Mouse (Mus musculus) ES-Bruce4 (cell line): ENCODE measurements at regions not wholly inside any gene's neighbourhood (a gene's known extent, or its start where the extent isn't known, plus 50 kb on each side); places are given as distances from the start of the nearest gene placed in this dataset.
"Not testable (repeated sequence)": the region's sequence is repeated elsewhere in the genome, so short reads cannot be mapped to it uniquely, and the experiment has no call there.

Experiments
- H3K27ac ChIP-seq: 2 replicates; pipeline ENCODE4 v1.5.1; 2012; ENCODE audit warnings: low read length, inconsistent platforms; ENCODE audit not compliant: insufficient read depth
- H3K27me3 ChIP-seq: 2 replicates; pipeline ENCODE4 v1.6.1; 2012; ENCODE audit warnings: mild to moderate bottlenecking, low read length, inconsistent platforms; ENCODE audit not compliant: control insufficient read depth, poor library complexity, insufficient read depth, severe bottlenecking
- H3K36me3 ChIP-seq: 2 replicates; pipeline ENCODE4 v1.6.1; 2012; ENCODE audit warnings: inconsistent platforms, mild to moderate bottlenecking, low read length, moderate library complexity; ENCODE audit not compliant: control insufficient read depth, poor library complexity, insufficient read depth, severe bottlenecking
- H3K4me1 ChIP-seq: one replicate; pipeline ENCODE4 v1.8.1; 2011; ENCODE audit warnings: low read length; ENCODE audit not compliant: control insufficient read depth, insufficient read depth
- H3K4me3 ChIP-seq: 2 replicates; pipeline ENCODE4 v1.5.1; 2011; ENCODE audit warnings: low read depth, mild to moderate bottlenecking, low read length
- H3K9ac ChIP-seq: 2 replicates; pipeline ENCODE4 v1.6.1; 2012; ENCODE audit warnings: low read depth, mild to moderate bottlenecking, inconsistent platforms; ENCODE audit not compliant: poor library complexity, severe bottlenecking
- H3K9me3 ChIP-seq: replicated peaks from 2 replicates; pipeline ENCODE4 v1.6.1; 2012; ENCODE audit warnings: mild to moderate bottlenecking, low read length, inconsistent platforms; ENCODE audit not compliant: control insufficient read depth, poor library complexity, insufficient read depth, severe bottlenecking
- CTCF ChIP-seq: IDR thresholded peaks from one replicate; pipeline ENCODE4 v1.8.1; 2011; ENCODE audit warnings: low read depth, low read length
- EP300 ChIP-seq: IDR thresholded peaks from 2 replicates; pipeline ENCODE4 v1.6.1; 2011; ENCODE audit warnings: low read depth, low read length; ENCODE audit not compliant: insufficient read depth
- POLR2A ChIP-seq: IDR thresholded peaks from one replicate; pipeline ENCODE4 v1.8.1; 2011; ENCODE audit warnings: low read length; ENCODE audit not compliant: insufficient read depth

DNA sequence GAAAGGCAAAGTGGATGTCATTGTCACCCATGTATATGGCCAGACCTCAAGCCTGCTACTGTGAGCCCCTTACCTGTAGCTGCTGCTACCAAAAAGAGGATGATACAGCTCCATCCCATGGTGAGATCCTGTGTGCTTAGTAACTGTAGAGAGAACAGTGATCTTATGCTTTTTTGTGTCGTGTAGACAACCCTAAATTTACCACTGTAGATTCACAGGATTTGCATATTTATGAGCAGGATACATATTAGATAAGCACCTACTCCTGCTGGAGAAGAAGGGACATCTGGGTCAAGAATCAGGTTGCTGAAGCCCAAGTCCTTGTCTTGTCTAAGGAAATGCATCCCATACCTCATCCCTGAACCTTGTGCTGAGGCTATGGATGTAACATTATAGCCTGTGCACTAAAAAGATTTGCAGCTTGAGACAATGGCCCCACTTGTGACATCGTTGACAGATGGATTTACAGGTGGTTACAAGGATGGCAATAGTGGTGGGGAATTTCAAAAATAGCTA, 888.7 kb upstream of the Zfp386 start:
- H3K36me3 ChIP-seq, H3K27ac ChIP-seq, H3K4me3 ChIP-seq, H3K9ac ChIP-seq, H3K4me1 ChIP-seq, H3K27me3 ChIP-seq, H3K9me3 ChIP-seq: not testable (repeated sequence)

DNA sequence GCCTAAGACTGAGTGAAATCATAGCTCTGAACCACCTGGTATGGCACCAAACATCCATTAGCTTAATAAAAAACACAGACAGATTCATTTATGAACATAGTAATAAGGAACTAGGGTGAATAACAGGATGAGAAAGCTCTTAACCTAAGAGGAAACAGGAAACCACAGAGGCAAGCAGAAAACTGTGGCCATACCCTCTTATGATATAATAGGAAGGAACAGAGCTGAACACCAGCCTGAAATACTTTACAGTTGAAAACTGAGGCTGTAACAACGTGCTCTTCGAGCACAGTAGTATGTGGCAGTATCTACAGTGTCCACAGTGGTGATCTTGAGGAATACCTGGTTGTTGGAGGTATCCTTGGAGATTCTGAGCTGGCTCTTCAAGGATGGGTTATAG, 882.0 kb upstream of the Zfp386 start:
- not testable (repeated sequence) for H3K27me3 ChIP-seq, H3K36me3 ChIP-seq, H3K9me3 ChIP-seq, H3K4me1 ChIP-seq, H3K27ac ChIP-seq, H3K4me3 ChIP-seq, H3K9ac ChIP-seq

DNA sequence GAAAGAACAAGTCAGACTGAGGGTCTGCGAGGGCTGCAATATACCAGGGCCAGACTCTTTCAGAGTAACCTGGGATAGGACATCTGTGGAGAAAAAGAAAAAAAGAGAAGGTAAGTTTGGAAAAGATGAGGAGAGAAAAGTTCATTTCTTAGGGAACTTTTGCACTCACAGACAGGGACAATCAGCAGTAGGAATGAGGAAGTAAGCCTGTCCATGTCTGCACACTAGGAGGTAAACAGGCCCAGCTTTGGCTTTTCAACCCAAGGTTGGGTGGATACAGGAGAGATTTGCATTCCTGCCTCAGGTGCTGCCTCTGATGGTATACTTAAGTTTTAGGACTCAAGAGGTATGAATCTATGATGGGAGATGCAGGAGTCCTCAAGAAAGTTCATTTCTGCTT, 881.5 kb upstream of the Zfp386 start:
- H3K27me3 ChIP-seq, H3K4me3 ChIP-seq, H3K9me3 ChIP-seq, H3K27ac ChIP-seq, H3K36me3 ChIP-seq, H3K4me1 ChIP-seq, H3K9ac ChIP-seq: not testable (repeated sequence)

DNA sequence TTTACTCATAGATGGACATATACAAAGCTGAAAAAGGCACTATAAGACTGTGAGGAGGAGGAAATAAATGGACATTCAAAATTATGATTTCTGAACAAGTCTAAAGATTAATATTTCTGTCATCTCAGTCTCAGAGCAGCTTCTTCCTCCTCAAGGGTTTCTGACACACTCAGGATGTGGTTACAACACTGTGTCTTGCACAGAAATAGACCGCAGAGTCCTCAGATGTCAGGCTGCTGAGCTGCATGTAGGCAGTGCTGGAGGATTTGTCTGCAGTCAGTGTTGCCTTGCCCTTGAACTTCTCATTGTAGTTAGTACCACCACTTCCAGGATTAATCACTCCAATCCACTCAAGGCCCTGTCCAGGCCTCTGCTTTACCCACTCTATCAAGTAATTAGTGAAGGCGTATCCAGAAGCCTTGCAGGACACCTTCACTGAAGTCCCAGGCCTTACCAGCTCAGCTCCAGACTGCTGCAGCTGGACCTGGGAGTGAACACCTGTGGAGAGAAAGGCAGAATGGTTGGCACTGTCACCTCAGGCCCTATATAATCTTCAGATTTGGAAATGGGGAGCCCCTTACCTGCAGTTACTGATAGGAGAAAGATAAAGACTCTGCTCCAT, 853.9 kb upstream of the Zfp386 start:
- TF ChIP-seq CTCF (no peak), EP300 (no peak), POLR2A (no peak)
- H3K9me3 ChIP-seq = no peaks in the 10 kb centered on the region
- no peak overlapping the region for H3K9ac ChIP-seq
- no peaks in the 10 kb centered on the region for H3K27me3 ChIP-seq
- no peak overlapping the region for H3K27ac ChIP-seq
- H3K4me1 ChIP-seq = no peaks in the 10 kb centered on the region
- H3K36me3 ChIP-seq = no peaks in the 10 kb centered on the region
- no peak overlapping the region for H3K4me3 ChIP-seq

DNA sequence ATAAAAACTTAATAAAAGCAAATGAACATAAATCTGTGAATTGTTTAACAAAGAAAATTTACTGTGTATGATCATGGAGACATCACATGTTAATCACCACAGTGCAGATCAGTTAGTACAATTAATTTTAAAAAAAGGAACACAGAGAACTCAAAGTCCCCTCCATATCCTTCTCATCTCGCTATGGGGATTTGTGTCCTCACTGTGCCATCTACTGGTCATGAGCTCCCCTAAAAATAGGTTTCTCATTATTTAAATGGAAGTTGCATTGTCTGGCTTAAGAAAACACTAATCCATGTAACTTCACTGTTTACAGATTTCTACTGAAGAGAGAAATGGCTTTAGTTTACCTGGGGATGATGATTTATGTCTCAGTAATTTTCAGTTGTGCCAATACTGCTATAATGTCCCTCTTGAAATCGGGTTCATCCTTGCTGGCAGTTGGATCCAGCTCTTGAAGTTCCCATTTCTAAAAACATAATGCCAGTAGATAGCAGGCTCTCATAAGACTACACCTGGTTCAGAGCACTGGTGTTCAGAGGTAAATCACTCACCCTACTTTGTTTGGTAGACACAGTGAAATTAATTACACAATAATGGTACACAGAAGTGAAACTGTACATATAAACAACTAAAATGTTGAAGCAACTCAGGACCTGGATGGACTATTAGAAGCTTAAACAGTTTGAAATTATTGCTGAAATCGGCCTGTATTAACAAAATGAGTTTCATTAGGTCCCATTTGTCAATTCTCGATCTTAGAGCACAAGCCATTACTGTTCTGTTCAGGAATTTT, 850.0 kb upstream of the Zfp386 start:
- Histone ChIP-seq H3K27me3 (no peaks in the 10 kb centered on the region), H3K4me3 (no peak overlapping the region), H3K36me3 (no peaks in the 10 kb centered on the region), H3K4me1 (no peaks in the 10 kb centered on the region), H3K9me3 (no peaks in the 10 kb centered on the region), H3K9ac (no peak overlapping the region), H3K27ac (no peak overlapping the region)
- no peak for TF ChIP-seq POLR2A
- no peak for TF ChIP-seq CTCF
- no peak for TF ChIP-seq EP300

DNA sequence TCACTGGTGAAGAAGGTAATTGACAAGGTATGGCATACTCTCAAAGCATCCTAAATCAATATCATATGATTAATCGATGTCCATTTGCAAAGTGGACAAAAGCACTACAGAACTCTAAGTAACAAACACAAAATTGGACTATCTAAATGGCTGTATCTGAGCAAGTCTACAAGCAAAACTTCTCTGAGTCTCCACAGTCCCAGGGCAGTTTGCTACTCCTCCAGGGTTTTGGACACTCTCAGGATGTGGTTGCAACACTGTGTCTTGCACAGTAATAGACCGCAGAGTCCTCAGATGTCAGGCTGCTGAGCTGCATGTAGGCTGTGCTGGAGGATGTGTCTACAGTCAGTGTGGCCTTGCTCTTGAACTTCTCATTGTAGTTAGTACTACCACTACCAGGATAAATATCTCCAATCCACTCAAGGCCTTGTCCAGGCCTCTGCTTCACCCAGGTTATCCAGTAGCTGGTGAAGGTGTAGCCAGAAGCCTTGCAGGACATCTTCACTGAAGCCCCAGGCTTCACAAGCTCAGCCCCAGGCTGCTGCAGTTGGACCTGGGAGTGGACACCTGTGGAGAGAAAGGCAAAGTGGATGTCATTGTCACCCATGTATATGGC, 839.6 kb upstream of the Zfp386 start:
- H3K4me3 ChIP-seq, H3K27ac ChIP-seq, H3K27me3 ChIP-seq, H3K4me1 ChIP-seq, H3K36me3 ChIP-seq, H3K9me3 ChIP-seq, H3K9ac ChIP-seq: not testable (repeated sequence)
